Mouse (Mus musculus) MEL (cell line): Measurements from ENCODE around the gene Pla2g2c.

Experiments used
- BHLHE40 ChIP-seq: IDR thresholded peaks from 2 replicates; pipeline ENCODE4 v1.6.1; 2012; ENCODE audit warnings: low read depth, mild to moderate bottlenecking, inconsistent platforms, low read length, improper control_type of control experiment, borderline replicate concordance
- CHD1 ChIP-seq: IDR thresholded peaks from 2 replicates; pipeline ENCODE4 v1.6.1; 2012; ENCODE audit warnings: low read depth, mild to moderate bottlenecking, inconsistent platforms, low read length, improper control_type of control experiment
- CHD2 ChIP-seq: IDR thresholded peaks from 2 replicates; pipeline ENCODE4 v1.6.1; 2011; ENCODE audit warnings: low read length, improper control_type of control experiment
- CTCF ChIP-seq, 3 experiments: IDR thresholded peaks in 2 of 3; conservative IDR thresholded peaks in 1 of 3; 2 replicates each; pipeline ENCODE4 v1.5.1; 2011 to 2012; ENCODE audit warnings: low read length in 3 of 3, low read depth in 2 of 3, mild to moderate bottlenecking in 2 of 3, improper control_type of control experiment in 1 of 3, inconsistent platforms in 1 of 3, mixed read lengths in 1 of 3, moderate library complexity in 1 of 3; ENCODE audit not compliant: control insufficient read depth in 1 of 3, insufficient read depth in 1 of 3, poor library complexity in 1 of 3, severe bottlenecking in 1 of 3
- GATA1 ChIP-seq: IDR thresholded peaks from 2 replicates; pipeline ENCODE4 v1.6.1; 2011; ENCODE audit warnings: low read depth, low read length, improper control_type of control experiment
- MYC ChIP-seq: IDR thresholded peaks from 2 replicates; pipeline ENCODE4 v1.6.1; 2011; ENCODE audit warnings: low read depth, mild to moderate bottlenecking, low read length, improper control_type of control experiment, moderate library complexity
- RAD21 ChIP-seq: IDR thresholded peaks from 2 replicates; pipeline ENCODE4 v1.6.1; 2011; ENCODE audit warnings: mild to moderate bottlenecking, low read depth, low read length, improper control_type of control experiment
- SMC3 ChIP-seq: IDR thresholded peaks from 2 replicates; pipeline ENCODE4 v1.6.1; 2011; ENCODE audit warnings: low read depth, low read length, improper control_type of control experiment
- USF2 ChIP-seq, 2 experiments: IDR thresholded peaks; 2 replicates each; pipeline ENCODE4 v1.6.1; 2011 to 2012; ENCODE audit warnings: improper control_type of control experiment in 2 of 2, low read length in 2 of 2, borderline replicate concordance in 1 of 2, inconsistent platforms in 1 of 2, low read depth in 1 of 2, mild to moderate bottlenecking in 1 of 2; ENCODE audit not compliant: insufficient read depth in 1 of 2

DNA sequence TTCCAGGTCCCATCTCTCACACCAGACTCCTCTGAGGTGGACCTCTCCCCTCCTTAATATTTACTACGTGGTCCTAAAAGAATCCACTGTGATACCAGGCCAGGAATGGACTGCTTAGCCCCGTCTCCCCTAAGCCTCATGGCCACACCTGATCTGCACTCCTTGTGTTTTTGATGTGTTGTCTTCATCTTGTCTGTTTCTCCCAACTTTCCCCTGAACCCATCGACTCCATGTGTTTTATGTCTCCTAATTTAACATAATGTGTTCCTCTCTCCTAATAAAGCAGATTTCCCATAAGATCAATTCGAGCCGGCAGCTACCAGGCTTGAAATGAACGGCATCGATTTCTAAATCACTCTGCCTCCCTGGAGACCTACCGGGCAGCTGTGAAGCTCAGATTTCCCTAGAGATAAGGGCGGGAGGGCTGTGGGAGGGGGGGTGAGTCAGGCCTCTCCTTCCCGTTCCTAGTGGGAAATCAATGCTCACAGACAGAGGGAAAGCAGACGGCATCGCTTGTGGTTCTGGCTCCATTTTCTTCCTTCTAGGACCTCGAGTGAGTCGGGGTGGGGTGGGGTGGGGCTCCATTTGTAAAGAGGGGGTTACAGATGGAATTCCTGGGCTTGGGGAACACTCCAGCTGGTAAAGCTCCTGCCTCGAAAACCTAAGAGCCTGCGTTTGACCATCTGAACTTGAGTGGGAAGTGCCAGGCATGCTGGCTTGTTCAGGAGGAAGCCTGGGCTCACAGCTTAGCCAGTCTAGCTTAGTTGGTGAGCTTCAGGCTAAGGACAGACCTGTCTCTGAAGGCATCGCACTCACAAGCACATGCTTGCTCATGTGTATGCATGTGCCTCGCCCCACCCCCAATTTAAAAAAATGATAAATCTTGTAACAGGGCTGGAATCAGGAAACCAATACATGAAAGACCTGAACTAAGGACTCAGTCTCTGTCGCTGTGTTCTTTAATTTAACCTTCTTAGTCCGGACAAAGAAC lies 53.1 kb downstream of the Pla2g2c start:
- TF ChIP-seq CTCF (IDR thresholded peaks at IDR 0.05 in 2 of 3, conservative IDR thresholded peaks at IDR 0.05 in 1 of 3; ENCODE audit: control insufficient read depth in 1 of 3, insufficient read depth in 1 of 3, low read depth in 2 of 3, low read length in 3 of 3, poor library complexity in 1 of 3, severe bottlenecking in 1 of 3), result no peak
- TF ChIP-seq SMC3, result no peak
- TF ChIP-seq CHD1, result no peak
- no peak for TF ChIP-seq GATA1
- TF ChIP-seq CHD2, result no peak
- TF ChIP-seq USF2 (IDR thresholded peaks at IDR 0.05; ENCODE audit: borderline replicate concordance in 1 of 2, insufficient read depth in 1 of 2, low read depth in 1 of 2, low read length in 2 of 2), result no peak
- TF ChIP-seq RAD21, result no peak
- TF ChIP-seq MYC, result no peak
- no peak for TF ChIP-seq BHLHE40
